Mouse (Mus musculus) testis, postnatal 14 days (tissue): Measurements from ENCODE around the gene Arhgap6.

ENCODE experiments used
- DNase-seq: peaks from one replicate; pipeline ENCODE4 v3.0.0; 2021; ENCODE audit warnings: low spot score

Gene Arhgap6

GRCm38 (mm10) chrX:168980370-168980769, 185.5 kb downstream of the Arhgap6 start:
- DNase-seq, result no peak

DNA sequence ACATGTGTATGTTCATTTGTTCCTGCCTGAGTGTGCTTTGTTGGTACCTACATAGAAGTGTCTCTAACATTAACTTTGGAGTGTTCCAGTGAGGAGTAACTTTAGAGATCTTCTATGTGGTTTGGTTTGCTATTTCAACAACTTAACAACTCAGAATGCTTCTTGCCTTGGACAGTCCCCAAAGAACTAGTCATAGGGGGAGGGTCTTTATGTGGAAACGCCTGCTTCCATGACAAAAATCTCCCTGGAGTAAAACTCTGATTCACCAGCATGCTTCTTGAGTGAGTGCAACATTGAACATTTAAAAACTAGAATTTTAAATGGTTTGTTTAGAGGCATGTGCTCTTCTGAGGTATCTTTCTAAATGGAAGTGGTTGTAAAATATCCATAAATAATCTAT, 212.2 kb downstream of the Arhgap6 start:
- DNase-seq, result no peak

- DNase-seq, result no peak
These were observed 217.8 kb downstream of the Arhgap6 start for GRCm38 (mm10) chrX:169012701-169013100.

GRCm38 (mm10) chrX:169034390-169034789, 239.5 kb downstream of the Arhgap6 start:
- DNase-seq, result no peak

GRCm38 (mm10) chrX:169036403-169037296, 241.8 kb downstream of the Arhgap6 start:
- peak; percentile 31 for DNase-seq

DNA sequence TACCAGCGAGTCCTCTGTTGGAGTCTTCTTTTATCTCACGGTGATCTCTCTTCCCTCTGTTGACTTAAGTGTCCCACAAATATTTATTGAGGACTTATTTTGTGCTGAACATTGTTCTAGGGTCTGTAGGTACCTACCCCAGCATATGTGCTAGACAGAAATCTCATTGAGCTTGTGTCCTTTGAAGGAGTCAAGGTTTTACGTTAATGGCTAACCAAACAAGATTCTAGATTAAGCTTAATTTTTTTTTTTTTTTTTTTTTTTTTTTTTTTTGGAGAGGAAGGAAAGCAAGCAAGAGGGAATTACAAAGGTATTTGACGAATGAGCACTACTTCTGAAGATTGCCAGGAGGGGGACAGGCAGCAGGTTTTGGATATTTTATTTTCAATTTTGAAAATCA, 242.5 kb downstream of the Arhgap6 start:
- no peak for DNase-seq

DNA sequence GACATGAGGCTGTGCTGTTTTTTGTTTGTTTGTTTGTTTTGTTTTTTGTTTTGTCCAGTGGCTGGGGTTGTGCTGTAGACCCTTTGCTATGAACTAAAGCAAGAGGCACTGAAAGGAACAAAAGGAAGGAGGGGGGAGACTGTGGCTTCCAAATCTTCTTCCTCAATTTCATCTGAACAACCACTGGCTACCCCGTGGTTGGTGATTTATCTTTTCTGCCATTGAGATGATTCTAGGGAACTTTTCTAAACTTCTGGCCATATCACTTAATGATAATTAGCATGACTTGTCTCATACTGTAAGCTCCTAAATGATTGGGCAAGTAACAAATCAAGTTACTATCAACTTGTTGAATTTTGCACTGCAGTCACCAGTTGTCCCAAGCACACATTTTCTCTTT, 249.0 kb downstream of the Arhgap6 start:
- no peak for DNase-seq

- no peak for DNase-seq
These were observed 252.7 kb downstream of the Arhgap6 start for GRCm38 (mm10) chrX:169047595-169047994.

- no peak for DNase-seq
These were observed 254.7 kb downstream of the Arhgap6 start for GRCm38 (mm10) chrX:169049550-169049949.

GRCm38 (mm10) chrX:169053907-169054476, 259.1 kb downstream of the Arhgap6 start:
- no peak for DNase-seq

- no peak for DNase-seq
These were observed 267.7 kb downstream of the Arhgap6 start for GRCm38 (mm10) chrX:169062555-169062954.

- no peak for DNase-seq
These were observed 270.4 kb downstream of the Arhgap6 start for GRCm38 (mm10) chrX:169065298-169065697.

DNA sequence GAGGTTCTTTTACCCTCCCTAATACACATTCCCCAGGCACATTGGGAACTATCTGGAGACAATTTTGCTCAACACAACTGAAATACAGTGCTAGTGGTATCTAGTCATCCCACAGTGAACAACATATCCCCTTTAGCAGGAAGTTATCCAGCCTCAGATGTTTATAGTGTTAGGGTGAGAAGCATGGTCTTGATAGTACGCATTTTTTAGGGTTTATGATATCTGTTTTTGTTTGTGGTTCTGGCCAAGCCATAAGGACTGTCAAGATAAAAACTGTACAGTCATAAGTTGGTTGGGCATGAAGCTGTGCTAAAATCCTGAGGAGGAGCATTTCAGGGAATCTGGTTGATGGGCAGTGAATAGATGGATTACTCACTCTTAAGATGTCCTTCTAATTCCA, 271.0 kb downstream of the Arhgap6 start:
- DNase-seq, result no peak

DNA sequence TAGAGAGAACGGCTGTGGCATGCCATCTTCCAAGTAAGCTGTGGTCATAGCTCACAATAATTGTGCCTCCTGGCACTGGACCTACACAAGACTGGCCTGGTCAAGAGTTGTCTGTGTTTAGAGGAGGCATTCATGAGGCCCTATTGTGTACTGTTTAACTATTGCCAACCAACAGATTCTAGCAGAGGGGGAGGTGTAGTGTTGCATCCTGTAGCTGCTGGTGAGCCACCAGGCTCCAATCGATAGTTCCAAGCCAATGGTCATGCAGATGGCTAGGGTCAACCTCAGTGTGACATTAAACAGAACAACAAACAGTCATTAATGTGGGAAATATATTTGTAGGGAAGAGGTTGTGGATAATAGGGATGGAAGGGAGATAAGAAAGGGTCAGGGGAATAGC, 280.1 kb downstream of the Arhgap6 start:
- DNase-seq, result no peak

DNA sequence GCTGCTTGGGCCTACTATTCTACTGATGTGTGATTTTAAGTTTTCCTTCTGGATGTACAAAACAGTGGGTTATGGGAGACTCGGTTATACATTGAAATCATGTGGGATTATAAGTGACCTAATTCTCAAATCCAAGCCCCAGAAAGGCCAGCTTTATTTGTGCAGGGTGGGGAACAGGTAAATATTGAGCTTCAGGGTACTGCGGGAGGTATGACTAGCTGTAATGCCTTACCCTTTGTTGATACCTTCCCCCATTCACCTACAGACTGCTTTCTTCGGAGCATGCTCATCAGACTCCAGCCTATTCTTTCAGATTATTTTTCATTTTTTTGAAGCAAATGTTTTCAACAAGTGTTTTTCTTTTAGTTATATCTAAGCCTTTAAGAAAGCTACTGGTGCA, 286.7 kb downstream of the Arhgap6 start:
- no peak for DNase-seq

DNA sequence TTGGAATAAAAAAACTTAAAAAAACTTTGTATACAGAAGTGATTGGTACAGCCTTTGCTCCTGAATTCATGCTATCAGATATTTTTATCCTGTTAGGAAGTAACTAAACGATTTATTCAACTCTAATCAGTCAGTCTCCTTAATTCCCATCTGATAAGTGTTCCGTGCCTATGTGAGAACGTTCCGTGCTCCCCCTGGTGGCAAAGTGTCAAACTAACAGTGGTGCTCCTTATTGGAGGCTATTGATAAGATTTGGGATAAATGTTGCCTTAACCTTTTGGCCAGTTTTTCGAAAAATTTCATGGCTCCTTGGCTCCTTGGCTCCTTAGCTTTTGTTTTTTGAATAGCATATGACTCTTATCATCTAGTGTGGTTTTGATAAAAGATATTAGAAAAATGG, 291.0 kb downstream of the Arhgap6 start:
- no peak for DNase-seq

GRCm38 (mm10) chrX:169089221-169089620, 294.3 kb downstream of the Arhgap6 start:
- DNase-seq, result no peak

DNA sequence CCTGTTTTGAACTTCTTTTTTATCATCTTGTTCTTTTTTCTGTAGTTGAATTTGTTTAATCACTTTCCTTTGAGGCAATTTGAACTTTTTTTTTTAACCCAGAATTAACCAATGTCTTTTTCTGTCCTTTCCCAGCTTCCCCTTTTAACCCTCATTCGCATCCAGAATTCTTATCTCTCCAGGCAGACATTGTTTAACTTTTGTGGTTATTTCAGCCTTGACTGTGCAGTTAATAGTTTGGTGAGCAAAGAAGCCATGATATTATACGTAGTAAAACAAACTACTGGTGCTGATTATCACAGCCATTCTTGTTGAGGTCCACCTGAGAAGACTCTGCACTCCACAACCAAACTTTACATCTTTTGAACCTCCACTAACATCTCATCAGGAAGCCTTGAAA, 299.7 kb downstream of the Arhgap6 start:
- DNase-seq, result no peak

DNA sequence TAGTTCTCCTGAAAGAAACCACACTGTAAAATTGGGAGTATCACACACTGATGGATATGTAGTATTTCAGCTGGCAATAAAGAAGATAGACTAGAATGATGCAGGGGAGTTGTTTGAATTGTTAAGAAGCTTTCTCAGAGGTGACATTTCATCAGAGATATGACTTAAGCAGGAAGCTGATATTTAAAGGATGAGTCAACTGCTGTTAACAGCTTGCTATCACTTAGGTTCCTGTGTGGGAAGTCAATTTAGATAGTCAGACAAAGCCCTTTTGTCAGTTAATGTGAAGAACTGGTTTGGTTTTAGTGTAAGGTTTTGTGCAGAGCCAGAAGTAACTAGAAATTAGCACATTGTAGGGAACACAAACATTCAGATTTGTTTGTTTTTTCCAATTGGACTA, 300.7 kb downstream of the Arhgap6 start:
- DNase-seq, result no peak

DNA sequence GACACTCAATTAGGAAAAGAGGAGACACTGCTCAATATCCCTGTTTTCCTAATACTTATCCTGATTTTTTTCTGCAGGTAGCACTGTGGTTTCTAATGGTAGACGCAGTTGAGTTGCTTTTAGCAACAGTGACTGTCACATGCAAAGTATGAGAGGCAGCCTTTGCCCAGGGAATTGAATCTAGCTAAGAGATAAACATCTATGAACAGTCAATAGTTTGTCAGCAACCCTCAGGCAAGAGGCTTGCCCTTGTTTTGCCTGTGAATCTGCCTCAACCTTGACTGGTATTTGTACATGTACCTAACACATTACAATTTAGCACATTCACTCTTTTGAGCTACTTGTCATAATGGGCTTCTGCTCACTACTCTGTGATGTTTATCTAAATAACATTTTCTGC, 307.8 kb downstream of the Arhgap6 start:
- DNase-seq, result no peak

GRCm38 (mm10) chrX:169106048-169106622, 311.2 kb downstream of the Arhgap6 start:
- no peak for DNase-seq

- DNase-seq, result no peak
These were observed 312.5 kb downstream of the Arhgap6 start for GRCm38 (mm10) chrX:169107372-169107771.

GRCm38 (mm10) chrX:169110031-169110430, 315.1 kb downstream of the Arhgap6 start:
- no peak for DNase-seq
